In genomic region chr11:106937306-106937705, GRCm38 (mm10) we compare ENCODE assay signal across 13 mouse cellular contexts.
"Had no signal": no experiment of that assay in that cellular context is flagged by ENCODE, and none has a peak within 500 bp of the region (broad histone marks: within the 10 kb centered on the region; RNA-seq: fewer than 3 reads in every experiment).

No protein-coding gene starts in this region.

- ATAC-seq: midbrain, embryonic 15.5 days had no signal

- H3K9me3 ChIP-seq: limb, embryonic 13.5 days; megakaryocyte, embryonic 14.5 days; midbrain, embryonic 15.5 days; neural tube, embryonic 15.5 days had no signal

- DNase-seq: kidney, adult 9 months; kidney, postnatal 10 days; left cerebral cortex, postnatal 4 days; lung, adult 18-20 months; lung, postnatal 36 days; thymus, adult 18-20 months; thymus, postnatal 36 days had no signal

- H3K9ac ChIP-seq: limb, embryonic 13.5 days; liver, embryonic 14.5 days; midbrain, embryonic 15.5 days; neural tube, embryonic 15.5 days had no signal

- H3K27me3 ChIP-seq: limb, embryonic 13.5 days; midbrain, embryonic 15.5 days; neural tube, embryonic 15.5 days had no signal

- H3K4me3 ChIP-seq: limb, embryonic 13.5 days; megakaryocyte, embryonic 14.5 days; midbrain, embryonic 15.5 days; neural tube, embryonic 15.5 days had no signal

- H3K27ac ChIP-seq: limb, embryonic 13.5 days; liver, embryonic 14.5 days; midbrain, embryonic 15.5 days; neural tube, embryonic 15.5 days had no signal

- H3K4me2 ChIP-seq: limb, embryonic 13.5 days; midbrain, embryonic 11.5 days; midbrain, embryonic 15.5 days; neural tube, embryonic 15.5 days had no signal

- H3K4me1 ChIP-seq: limb, embryonic 13.5 days; midbrain, embryonic 15.5 days; neural tube, embryonic 15.5 days had no signal

- H3K36me3 ChIP-seq: limb, embryonic 13.5 days; midbrain, embryonic 15.5 days; neural tube, embryonic 15.5 days had no signal
